Mouse (Mus musculus) large intestine, adult 2 months (tissue): ENCODE data around the gene Ttc34. TPM values are rescaled to one million over a fixed set of nuclear protein-coding genes. Genes with fewer than 3 reads are reported as not detected.
A peak's percentile ranks its signal among the peaks of the same experiment; 100 is the strongest.

Source experiments
- DNase-seq: peaks from one replicate; pipeline ENCODE4 v3.0.0-alpha.2; 2012; ENCODE audit warnings: low read depth, low spot score
- WGBS: fragments of 180-500 bp; shearing (Covaris S2); methylation state at CpG from one replicate; pipeline ENCODE4 v1.1.7; 2018; 5-methylcytosine and 5-hydroxymethylcytosine counted together
- polyA plus RNA-seq: library from polyadenylated mRNA; depleted of rRNA; stranded (reverse); fragments of >200 nt; gene quantifications from 2 replicates; pipeline ENCODE4 v1.2.3, GENCODE M21; 2012

The Ttc34 gene
- polyA plus RNA-seq, 1 experiment, result 0.05 TPM

DNA sequence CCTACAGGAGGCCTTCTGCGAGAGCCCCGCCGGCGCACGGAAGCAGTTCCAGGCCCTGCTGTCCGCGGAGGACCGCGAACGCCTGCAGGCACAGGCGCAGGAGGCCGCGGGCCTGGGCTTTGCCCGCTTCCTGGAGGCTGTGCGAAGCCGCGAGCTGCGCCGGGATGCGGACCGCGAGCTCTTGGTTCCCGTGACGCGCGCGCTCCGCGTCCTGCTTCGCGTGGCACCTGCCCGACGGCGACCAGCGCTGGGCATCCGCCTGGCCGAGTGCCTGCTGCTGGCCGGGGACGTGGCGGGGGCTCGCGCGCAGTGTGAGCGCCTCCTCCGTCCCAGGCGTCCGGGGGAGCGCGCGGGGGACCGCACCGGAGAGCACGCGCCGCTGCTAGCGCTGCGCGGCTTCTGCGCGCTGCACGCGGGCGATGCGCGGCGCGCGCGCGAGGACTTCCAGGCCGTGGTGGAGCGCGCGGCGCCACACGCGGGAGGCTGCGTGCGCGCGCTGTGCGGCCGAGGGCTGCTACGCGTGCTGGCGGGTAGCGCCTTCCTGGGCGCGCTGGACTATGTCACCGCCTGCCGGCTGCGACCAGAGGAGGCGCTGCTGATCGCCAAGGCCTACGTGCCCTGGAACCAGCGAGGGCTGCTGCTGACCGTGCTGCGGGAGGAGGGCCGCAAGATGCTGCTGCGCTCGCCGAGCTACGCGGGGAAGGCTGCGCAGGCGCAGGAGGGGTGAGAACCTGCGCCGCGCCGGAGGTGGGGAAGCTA is 18.6 kb downstream of the Ttc34 start:
- no peak for DNase-seq
- WGBS, result 1% methylated on average over 110 of the region's 110 CpGs

DNA sequence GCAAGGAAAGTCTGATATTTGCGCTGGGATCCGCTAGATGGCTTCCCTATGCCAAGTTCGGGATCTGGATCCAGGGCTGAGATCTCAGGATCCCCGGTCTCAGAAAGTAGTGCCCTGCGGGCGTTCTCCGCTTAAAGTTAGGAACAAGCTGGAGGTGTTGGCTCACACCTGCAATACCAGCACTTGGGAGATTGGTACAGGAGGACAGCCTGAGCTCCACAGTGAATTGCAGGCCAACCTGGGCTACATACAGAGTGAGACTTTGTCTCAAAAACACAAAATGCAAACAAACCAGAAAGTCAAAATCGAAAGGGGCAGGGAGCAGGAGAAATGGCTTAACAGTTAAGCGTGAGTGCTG is 19.2 kb downstream of the Ttc34 start:
- 16% methylated on average over 9 of the region's 9 CpGs for whole genome bisulfite sequencing

DNA sequence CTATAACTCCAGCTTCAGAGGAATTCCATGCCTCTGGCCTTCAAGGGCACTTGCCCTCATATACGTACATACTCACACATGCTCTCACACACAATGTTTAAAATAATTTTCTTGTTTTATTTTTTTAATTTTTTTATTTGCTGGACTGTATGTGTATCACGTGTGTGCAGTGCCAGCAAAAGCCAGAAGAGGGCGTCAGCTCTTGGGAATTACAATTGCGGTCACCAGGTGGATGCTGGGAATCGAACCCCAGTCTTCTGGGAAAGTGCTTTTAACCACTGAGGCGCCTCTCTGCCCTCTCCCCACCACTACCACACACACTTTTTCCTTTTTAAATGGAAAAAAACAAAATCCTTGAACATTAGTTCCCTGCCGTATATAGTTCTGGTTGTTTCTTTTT is 19.6 kb downstream of the Ttc34 start:
- no peak for DNase-seq
- WGBS, result 91% methylated on average over 7 of the region's 7 CpGs

More for the DNA sequence above, 19.2 kb downstream of the Ttc34 start:
- DNase-seq, result no peak

DNA sequence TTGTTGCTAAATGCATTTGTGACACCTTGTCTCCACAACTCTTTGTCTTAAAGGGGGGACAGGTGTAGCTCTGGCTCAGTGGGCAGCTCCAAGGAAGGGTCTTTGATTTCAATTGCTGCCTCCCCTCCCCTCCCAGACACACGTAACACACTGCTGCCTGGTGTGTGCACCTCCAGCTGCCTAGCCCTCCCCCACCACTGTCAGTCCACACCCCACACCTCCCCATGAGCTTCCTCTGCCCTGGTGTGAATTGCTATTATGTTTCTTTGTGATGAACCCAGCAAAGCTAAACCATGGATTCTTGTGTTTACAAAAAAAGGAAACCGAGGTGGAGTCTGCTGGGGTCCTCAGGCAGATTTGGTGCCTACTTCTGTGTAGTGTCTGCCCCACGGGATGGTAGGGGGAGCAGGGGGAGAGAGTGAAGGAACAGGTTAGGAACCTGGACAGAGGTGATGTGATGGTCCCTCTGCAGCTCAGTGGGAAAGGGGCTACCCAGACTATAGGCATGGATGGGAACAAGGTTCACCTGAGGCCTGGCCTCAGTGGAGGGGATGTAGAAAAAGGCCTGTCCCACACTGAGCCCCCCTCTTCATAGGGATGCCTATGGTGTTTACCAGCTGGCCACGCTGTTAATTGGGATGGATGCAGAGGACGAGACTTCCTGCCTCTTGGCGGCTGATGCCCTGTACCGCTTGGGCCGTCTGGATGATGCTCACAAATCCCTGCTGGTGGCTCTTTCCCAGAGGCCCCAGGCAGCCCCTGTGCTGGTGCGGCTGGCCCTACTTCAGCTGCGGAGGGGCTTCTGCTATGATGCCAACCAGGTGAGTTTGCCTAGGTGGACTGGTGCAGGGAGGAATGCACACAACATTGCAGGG is 20.3 kb downstream of the Ttc34 start:
- DNase-seq, result no peak
- WGBS, result 78% methylated on average over 10 of the region's 10 CpGs

DNA sequence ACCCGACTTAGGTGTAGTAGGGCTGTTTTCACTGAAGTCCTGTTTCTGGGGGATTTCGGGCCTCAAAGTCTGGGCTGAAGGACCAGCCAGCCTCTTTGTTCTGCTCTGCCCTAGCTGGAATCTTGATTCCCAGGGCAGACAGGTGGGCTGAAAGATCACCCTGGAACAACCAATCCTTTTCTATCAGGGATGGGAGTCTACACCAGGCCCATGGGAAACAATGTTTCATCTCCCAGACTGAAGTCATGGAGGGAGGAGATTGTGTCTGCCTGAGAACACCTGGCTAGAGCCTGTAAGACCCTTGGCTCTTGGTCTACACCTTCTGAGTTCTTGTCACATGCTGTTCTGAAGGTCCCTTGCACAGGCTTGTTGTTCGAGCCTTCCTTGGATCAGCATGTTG is 21.3 kb downstream of the Ttc34 start:
- no peak for DNase-seq
- WGBS, result 72% methylated on average over 3 of the region's 3 CpGs

DNA sequence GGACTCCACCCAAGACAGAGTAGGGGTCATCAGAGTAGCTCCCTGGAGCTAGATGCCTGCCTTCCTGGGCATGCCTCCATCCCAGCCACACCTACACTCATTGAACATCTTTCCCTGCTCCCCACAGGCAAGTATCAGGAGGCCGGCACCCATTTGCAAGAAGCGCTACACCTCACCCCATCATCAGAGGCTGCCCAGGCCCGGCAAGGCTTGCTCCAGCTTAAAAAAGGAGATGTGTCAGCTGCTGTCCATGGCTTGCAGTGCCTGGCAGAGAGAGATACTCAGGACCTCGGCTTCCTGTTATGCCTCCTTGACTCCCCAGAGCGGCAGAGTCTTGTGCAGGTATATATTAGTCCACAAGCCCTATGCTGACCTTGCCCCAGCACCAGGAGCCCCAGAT is 24.7 kb downstream of the Ttc34 start:
- DNase-seq, result no peak
- WGBS, result 78% methylated on average over 5 of the region's 5 CpGs

DNA sequence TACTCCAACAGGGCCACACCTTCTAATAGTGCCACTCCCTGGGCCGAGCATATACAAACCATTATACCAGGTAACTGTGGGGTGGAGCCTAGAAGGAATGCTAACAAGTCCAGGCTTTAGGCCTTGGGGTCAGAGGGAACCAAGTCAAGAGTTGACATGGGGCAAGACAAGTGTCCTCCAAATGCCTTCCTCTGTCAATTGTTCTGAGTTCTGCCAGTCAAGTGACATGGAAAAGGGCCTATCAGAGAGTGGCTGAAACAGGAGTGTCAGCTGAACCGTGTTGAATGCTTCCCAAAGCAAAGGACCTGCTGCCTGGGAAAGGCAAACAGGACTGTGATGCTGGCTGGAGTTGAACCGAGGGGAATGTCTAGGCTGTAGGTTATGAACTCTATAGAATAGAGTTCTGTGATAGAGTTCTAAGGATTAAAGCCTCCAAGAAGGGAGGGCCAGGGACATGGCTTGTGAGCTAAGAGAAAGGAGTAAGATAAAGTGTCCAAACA is 26.2 kb downstream of the Ttc34 start:
- WGBS, result 62% methylated on average over 3 of the region's 3 CpGs
- DNase-seq, result no peak

DNA sequence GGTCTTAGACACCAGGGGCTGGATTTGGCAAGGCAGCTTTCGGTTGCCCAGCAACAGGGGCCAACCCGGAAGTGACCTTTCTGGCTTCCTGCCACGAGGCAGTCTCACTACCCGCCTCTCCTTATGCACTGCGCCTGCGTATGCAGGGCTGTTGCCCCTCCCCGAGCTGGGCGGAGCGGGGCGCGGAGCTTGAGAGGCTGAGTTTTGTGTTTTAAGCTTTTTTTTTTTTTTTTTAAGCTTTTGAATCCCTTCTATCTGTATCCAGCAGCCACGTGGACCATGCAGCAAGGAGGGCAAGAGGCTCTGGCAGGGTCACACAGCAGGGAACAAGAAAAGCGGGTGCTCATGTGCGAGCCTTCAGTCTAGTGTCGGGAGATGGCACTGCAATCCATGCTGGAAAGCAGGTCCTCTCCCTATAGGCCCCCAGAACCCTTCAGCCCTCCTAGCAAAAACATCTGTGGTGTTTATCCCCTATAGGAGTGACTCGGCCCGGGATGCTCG is 27.1 kb downstream of the Ttc34 start:
- under 1% methylated on average over 18 of the region's 18 CpGs for WGBS
- peak; percentile 69 for DNase-seq

DNA sequence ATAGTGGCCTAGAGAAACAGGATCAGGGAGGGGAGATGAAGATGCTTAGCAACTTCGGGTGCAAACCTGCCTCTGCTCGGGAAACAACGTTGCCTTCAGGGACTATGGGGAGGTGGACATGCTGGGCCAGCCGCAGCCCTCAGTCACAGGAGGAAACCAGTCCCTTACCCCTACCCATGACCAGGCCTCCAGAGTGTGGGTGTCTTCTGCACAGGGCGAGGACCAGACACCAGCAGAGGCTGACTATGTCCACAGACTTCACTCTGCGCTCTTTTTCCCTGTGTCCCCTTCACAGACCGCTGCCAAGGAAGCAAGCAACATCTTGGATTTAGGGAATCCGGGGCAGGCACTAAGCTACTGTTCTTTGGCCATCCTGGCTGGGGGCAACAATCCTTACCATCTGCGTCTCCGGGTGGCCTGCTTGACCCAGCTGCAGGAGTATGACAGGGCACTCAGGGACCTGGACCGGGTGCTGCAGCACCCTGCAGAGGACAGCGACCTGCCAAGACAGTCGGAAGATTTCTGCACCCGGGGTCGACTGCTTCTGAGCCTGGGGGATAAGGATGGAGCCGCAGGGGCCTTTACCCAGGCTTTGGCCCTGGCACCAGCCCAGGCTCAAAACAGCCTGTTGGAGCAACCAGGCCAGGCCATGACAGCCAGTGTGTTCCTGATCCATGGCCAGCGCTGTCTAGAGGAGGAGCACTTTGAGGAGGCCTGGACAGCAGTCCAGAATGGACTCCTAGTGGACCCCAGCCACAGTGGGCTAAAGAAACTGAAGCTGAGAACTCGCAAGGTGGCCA is 27.9 kb downstream of the Ttc34 start:
- no peak for DNase-seq
- 87% methylated on average over 18 of the region's 18 CpGs for WGBS

DNA sequence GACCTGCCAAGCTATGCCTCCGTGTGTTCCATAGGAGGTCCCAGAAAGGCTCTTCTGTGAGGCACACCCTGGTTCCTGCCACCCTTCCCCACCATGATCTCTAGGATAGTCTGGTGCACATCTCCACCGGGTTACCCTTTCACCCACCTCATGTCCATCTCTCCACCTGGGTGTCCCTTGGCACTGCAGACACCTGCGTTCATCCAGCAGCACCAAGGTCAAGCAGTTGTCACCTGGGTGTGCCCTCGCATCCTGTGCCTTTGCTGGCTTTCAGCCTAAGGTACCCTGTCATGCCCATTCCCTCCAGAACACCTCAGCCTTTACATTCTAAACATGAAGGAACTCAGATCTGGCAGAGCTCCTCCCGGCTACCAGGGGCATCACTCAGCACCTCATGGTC is 29.1 kb downstream of the Ttc34 start:
- 72% methylated on average over 5 of the region's 5 CpGs for WGBS
- no peak for DNase-seq

DNA sequence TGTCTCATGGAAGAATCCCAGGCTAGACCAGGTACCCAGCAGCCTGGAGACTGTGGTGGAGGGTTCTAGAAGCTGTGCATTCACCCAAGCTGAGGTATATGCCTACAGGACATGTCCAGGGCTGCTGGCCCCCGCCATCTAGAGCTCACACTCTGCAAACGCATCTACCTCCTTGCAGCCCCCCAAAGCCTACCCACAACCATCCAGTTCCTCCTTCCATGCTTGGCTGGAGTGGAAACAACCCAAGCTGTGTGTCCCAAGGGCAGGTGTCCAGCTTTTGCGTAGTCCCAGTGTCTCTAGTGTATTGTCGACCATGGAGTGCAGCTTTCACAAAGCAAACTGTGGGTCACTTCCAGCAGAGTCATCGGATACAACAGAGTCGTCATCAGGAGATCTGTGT is 30.0 kb downstream of the Ttc34 start:
- 82% methylated on average over 6 of the region's 6 CpGs for WGBS
- no peak for DNase-seq

DNA sequence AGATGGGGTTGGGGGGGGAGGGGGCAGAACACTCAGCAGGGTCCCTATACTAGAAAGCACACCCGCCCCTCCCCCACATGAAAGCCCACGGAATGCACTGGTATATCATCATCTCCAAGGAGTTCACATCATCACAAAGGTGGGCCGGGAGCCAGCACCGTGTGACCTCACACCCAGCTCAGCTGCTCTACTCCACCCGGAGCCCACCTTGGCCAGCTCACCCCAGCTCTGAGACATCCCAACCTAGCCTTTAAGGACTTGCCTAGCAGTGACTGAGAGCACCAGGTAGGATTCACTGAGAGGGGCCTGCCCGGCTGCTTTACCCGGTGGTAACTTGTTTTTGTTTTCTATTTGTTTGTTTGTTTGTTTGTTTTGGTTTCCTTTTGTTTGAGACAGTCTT is 32.2 kb downstream of the Ttc34 start, which contains the start of gene Mmel1:
Gene Mmel1, plus strand, starts transcription at position 146 of the 400 bp plus-strand sequence.
- WGBS, result 79% methylated on average over 7 of the region's 7 CpGs
- no peak for DNase-seq

DNA sequence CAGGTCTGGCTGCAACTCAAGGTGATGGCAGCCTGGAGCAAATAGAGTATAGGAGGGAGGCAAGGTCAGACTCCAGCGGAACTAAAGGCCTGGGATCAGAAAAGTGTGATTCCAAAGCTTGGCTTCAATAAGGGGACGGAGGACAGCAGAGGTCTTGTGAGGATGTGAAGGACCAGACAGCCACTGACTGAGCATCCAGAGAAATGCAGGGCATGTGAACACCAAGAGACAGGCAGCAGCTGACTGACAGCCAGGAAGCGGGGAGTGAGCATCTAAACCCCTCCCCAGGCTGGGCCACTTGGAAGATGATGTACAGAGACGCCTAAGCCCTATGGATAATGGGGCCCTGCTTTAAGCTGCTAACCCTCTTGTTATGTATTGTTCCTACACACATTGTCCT is 33.5 kb downstream of the Ttc34 start:
- DNase-seq, result no peak
- WGBS, result 78% methylated on average over 4 of the region's 4 CpGs

DNA sequence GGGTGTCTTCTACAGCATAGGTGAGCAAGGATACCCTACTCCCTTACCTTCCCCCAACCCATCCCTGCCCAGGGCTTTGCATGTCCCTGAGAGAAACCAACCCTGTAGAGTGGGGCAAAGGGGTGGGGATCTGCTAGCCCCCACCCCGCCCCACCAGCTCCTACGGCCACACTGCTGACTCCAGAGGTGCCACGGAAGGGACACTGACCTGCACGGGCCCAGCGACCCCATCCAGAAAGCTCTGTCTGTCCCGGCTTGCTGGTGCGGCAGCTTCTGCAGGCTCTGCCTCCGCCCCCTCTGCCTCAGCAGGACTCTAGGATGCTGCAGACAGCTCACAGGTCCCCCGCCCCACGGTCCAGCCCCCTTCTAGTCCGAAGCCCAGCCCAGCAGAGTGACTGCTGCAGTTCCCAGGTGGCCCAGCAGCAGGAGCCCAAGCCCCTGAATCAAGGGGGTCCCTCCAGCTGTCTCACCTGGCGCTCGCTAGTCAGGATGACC is 34.5 kb downstream of the Ttc34 start:
- 14% methylated on average over 13 of the region's 13 CpGs for WGBS
- no peak for DNase-seq

DNA sequence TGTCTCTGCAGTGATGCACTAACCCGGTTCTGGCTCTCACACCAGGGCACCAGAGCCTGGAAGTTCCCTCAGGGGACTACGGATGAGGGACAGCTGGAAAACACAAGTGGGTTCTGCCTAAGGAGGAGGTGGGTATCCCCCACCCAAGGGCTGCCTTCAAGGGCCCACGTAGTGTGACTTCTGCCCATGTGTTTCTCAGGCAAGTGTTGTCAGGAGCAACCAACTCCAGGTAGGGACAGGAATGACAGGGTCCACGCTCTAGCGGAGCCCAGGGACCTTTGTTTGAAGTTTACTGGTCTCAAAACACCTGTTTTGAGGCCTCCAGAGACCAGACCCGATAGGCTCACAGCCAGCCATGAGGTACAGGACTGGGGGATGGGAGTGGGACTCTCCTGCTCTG is 35.9 kb downstream of the Ttc34 start:
- DNase-seq, result no peak
- WGBS, result 69% methylated on average over 6 of the region's 6 CpGs

DNA sequence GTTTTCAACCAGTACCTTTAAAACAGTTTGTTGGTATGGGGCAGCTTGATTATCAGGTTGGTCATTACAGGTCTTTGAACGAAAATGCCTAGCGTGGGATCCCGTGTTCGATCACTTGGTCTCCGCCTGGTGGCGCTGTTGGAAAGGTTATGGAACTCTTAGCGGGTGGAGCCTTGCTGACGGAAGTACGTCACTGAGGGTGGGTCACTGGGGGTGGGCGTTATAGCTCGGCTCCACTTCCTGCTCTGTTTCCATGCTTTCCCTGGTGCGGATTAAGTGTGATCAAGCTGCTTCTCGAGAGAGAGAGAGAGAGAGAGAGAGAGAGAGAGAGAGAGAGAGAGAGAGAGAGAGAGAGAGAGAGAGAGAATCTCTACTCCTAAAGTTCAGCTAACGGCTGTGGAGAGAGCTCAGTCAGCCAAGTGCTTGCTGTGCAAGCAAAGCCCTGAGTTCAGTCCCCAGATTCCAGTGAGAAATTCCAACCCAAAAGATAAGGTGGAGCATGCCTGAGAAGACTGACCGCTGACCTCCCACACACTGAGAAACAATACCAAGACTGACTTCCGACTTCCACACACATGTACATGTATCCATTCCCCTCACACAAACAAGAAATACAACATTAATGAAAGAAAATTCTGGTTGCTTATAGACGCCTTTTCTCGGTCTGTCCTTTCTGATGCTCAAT is 40.7 kb downstream of the Ttc34 start:
- peak; percentile 94 for DNase-seq
- WGBS, result 9% methylated on average over 18 of the region's 18 CpGs

DNA sequence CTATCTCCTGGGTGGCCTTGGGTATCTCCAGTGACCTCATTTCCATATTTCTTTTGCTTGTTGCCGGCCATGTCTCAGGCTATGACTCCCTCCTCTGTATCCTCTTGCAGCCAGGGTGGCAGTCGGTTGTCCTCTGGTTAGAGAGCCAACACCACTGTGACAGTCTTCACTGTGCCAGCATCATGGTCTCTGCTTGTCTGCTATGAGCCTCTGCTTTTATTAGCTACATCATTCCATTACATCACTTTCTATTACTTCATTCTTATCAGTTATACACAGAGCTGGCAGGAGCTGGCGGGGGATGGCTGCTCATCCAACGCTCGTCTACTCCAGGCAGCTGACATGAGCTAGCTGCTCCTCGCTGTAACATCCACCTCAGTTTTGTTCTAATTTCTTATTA is 43.5 kb downstream of the Ttc34 start:
- 62% methylated on average over 6 of the region's 6 CpGs for WGBS
- DNase-seq, result no peak

DNA sequence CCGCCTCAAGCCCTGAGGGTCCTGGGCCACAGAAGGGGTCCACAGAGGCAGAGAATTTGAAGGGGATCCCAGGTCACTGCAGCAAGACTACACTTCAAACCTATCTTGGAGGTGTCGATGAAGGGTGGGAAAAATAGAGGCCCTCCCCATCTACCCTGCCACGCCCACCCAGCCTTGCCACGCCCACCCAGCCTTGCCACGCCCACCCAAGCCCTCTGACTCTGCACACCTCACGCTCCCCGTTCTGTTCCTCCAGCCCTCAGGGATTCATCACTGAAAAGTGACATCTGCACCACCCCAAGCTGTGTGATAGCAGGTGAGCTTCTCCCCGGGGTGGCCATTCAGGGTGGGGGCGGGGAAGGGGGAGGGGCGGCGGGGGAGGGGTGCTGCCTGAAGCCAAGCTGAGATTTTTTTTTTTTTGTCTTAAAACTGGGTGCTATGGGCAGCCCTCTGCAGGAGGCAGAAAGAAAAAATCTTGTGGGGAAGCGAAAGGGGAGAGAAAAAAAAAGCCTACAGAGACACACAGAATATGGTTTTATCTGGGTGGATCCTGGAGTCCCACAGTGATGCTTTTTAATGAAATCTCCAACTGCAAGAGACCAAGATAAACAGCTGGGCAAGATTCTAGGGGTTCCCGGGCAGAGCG is 44.9 kb downstream of the Ttc34 start:
- no peak for DNase-seq
- WGBS, result 20% methylated on average over 14 of the region's 14 CpGs

DNA sequence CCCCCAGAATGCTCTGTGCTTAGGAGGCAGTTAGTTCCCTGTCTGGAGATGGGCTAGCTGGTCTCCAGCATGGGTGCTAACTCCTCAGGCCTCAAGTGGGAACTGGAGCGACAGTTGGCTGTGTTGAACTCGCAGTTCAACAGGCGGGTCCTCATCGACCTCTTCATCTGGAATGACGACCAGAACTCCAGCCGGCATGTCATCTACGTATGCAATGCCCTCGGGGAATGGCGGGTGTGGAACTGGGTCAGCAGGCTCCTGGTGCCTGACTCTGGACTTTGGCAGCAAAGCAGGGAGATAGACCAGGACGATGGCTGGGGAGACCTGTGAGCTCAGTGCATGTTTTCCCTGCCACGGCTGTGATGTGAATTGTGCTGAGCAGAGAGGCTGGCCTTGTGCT is 48.2 kb downstream of the Ttc34 start:
- DNase-seq, result no peak
- WGBS, result 59% methylated on average over 11 of the region's 11 CpGs
